Mouse (Mus musculus) gastrocnemius, adult 8-10 months (tissue): ENCODE measurements at regions not wholly inside any gene's neighbourhood (a gene's known extent, or its start where the extent isn't known, plus 50 kb on each side); places are given as distances from the start of the nearest gene placed in this dataset.
A peak's percentile ranks its signal among the peaks of the same experiment; 100 is the strongest.

Source experiments
- DNase-seq, 2 experiments: peaks; one replicate each; pipeline ENCODE4 v3.0.0; 2022; ENCODE audit warnings: low spot score in 2 of 2

- DNase-seq = no peak
Measured at GRCm38 (mm10) chr16:77852066-77852781, 250.3 kb upstream of the Gm11146 start.

- DNase-seq = no peak
Measured at GRCm38 (mm10) chr16:77851206-77852065, 249.5 kb upstream of the Gm11146 start.

GRCm38 (mm10) chr16:77835767-77836166 lies 233.9 kb upstream of the Gm11146 start:
- no peak for DNase-seq

GRCm38 (mm10) chr16:77827322-77828117 lies 225.6 kb upstream of the Gm11146 start:
- DNase-seq = peak in 1 of 2 experiments; percentile 22

- no peak for DNase-seq
Measured at GRCm38 (mm10) chr16:77799709-77800108, 197.8 kb upstream of the Gm11146 start.

- no peak for DNase-seq
Measured at GRCm38 (mm10) chr16:77796926-77797325, 195.0 kb upstream of the Gm11146 start.

- no peak for DNase-seq
Measured at GRCm38 (mm10) chr16:77789652-77790051, 187.8 kb upstream of the Gm11146 start.

GRCm38 (mm10) chr16:77789206-77789605 lies 187.3 kb upstream of the Gm11146 start:
- no peak for DNase-seq

GRCm38 (mm10) chr16:77788781-77789150 lies 186.9 kb upstream of the Gm11146 start:
- no peak for DNase-seq

- no peak for DNase-seq
Measured at GRCm38 (mm10) chr16:77788041-77788780, 186.3 kb upstream of the Gm11146 start.

- no peak for DNase-seq
Measured at GRCm38 (mm10) chr16:77787025-77787424, 185.1 kb upstream of the Gm11146 start.

- no peak for DNase-seq
Measured at GRCm38 (mm10) chr16:77779019-77779418, 177.1 kb upstream of the Gm11146 start.

- DNase-seq = no peak
Measured at GRCm38 (mm10) chr16:77772075-77772474, 170.2 kb upstream of the Gm11146 start.

GRCm38 (mm10) chr16:77760926-77761347 lies 159.0 kb upstream of the Gm11146 start:
- no peak for DNase-seq

- DNase-seq = no peak
Measured at GRCm38 (mm10) chr16:77760479-77760878, 158.6 kb upstream of the Gm11146 start.

GRCm38 (mm10) chr16:77759997-77760396 lies 158.1 kb upstream of the Gm11146 start:
- DNase-seq = no peak

- no peak for DNase-seq
Measured at GRCm38 (mm10) chr16:77754882-77755281, 153.0 kb upstream of the Gm11146 start.

GRCm38 (mm10) chr16:77749474-77749873 lies 147.6 kb upstream of the Gm11146 start:
- DNase-seq = no peak

- DNase-seq = no peak
Measured at GRCm38 (mm10) chr16:77743838-77744237, 141.9 kb upstream of the Gm11146 start.

GRCm38 (mm10) chr16:77738821-77739220 lies 136.9 kb upstream of the Gm11146 start:
- no peak for DNase-seq

- no peak for DNase-seq
Measured at GRCm38 (mm10) chr16:77719377-77719776, 117.5 kb upstream of the Gm11146 start.
